Mouse (Mus musculus) lung, adult 2 months (tissue): ENCODE results near the gene D1Pas1. TPM values are rescaled to one million over a fixed set of nuclear protein-coding genes. Genes with fewer than 3 reads are reported as not detected.

ENCODE experiments used
- DNase-seq: peaks from one replicate; pipeline ENCODE4 v3.0.0; 2022
- H3K4me1 ChIP-seq: fragments of 200-500 bp; 2 replicates; pipeline ENCODE4 v1.6.1; 2011; ENCODE audit warnings: low read length; ENCODE audit not compliant: control insufficient read depth, insufficient read depth
- H3K4me3 ChIP-seq: fragments of 200-500 bp; replicated peaks from 2 replicates; pipeline ENCODE3; 2011; ENCODE audit warnings: low read depth, mild to moderate bottlenecking, control low read depth, low read length; ENCODE audit errors: extremely low read depth
- CTCF ChIP-seq: fragments of 200-500 bp; IDR thresholded peaks from 2 replicates; pipeline ENCODE4 v1.5.1; 2011; ENCODE audit warnings: mild to moderate bottlenecking, low read length, control low read depth; ENCODE audit not compliant: insufficient read depth
- POLR2A ChIP-seq: fragments of 200-500 bp; IDR thresholded peaks from 2 replicates; pipeline ENCODE4 v1.6.1; 2011; ENCODE audit warnings: low read depth, mild to moderate bottlenecking, control low read depth, low read length, borderline replicate concordance; ENCODE audit errors: extremely low read depth
- WGBS: fragments of 180-500 bp; shearing (Covaris S2); methylation state at CpG from one replicate; pipeline ENCODE4 v1.1.7; 2018; 5-methylcytosine and 5-hydroxymethylcytosine counted together
- polyA plus RNA-seq: library from polyadenylated mRNA; depleted of rRNA; stranded (reverse); fragments of >200 nt; gene quantifications from 2 replicates; pipeline ENCODE4 v1.2.3, GENCODE M21; 2012; rRNA removed

Gene D1Pas1
- not detected in 2 replicates for polyA plus RNA-seq

GRCm38 (mm10) chr1:186967201-186967812 lies at the start of gene D1Pas1:
TSS of gene D1Pas1 (plus strand) at chr1:186967416.
- Histone ChIP-seq H3K4me1 (no peaks in the 10 kb centered on the region), H3K4me3 (no peak within 1 kb of the TSS)
- TF ChIP-seq CTCF: no peak
- no peak for TF ChIP-seq POLR2A
- no peak for DNase-seq
- 83% methylated on average over 53 of the region's 53 CpGs for WGBS

- TF ChIP-seq CTCF (no peak), POLR2A (no peak)
- Histone ChIP-seq H3K4me1 (no peaks in the 10 kb centered on the region), H3K4me3 (no peak overlapping the region)
- WGBS: 63% methylated on average over 17 of the region's 17 CpGs
- no peak for DNase-seq
Measured at GRCm38 (mm10) chr1:186922489-186923370, 44.5 kb upstream of the D1Pas1 start.

- no peak overlapping the region for H3K4me3 ChIP-seq
- no peaks in the 10 kb centered on the region for H3K4me1 ChIP-seq
- DNase-seq: no peak
- WGBS: 67% methylated on average over 12 of the region's 12 CpGs
- TF ChIP-seq CTCF (no peak), POLR2A (no peak)
Measured at GRCm38 (mm10) chr1:186924027-186924426, 43.2 kb upstream of the D1Pas1 start.

GRCm38 (mm10) chr1:186925411-186925810 lies 41.8 kb upstream of the D1Pas1 start:
- Histone ChIP-seq H3K4me3 (no peak overlapping the region), H3K4me1 (no peaks in the 10 kb centered on the region)
- WGBS: 36% methylated on average over 9 of the region's 9 CpGs
- no peak for DNase-seq
- TF ChIP-seq POLR2A (no peak), CTCF (no peak)

- no peak for TF ChIP-seq CTCF
- no peak for TF ChIP-seq POLR2A
- Histone ChIP-seq H3K4me3 (no peak overlapping the region), H3K4me1 (no peaks in the 10 kb centered on the region)
- DNase-seq: no peak
- 74% methylated on average over 8 of the region's 8 CpGs for WGBS
Measured at GRCm38 (mm10) chr1:186926316-186926949, 40.8 kb upstream of the D1Pas1 start.

- no peaks in the 10 kb centered on the region for H3K4me1 ChIP-seq
- TF ChIP-seq CTCF: no peak
- H3K4me3 ChIP-seq: no peak overlapping the region
- WGBS: 75% methylated on average over 6 of the region's 6 CpGs
- no peak for DNase-seq
Measured at GRCm38 (mm10) chr1:186926950-186927316, 40.3 kb upstream of the D1Pas1 start.

- no peak for TF ChIP-seq CTCF
- no peak for TF ChIP-seq POLR2A
- no peaks in the 10 kb centered on the region for H3K4me1 ChIP-seq
- no peak overlapping the region for H3K4me3 ChIP-seq
- WGBS: 77% methylated on average over 4 of the region's 4 CpGs
- DNase-seq: no peak
Measured at GRCm38 (mm10) chr1:186927494-186927893, 39.7 kb upstream of the D1Pas1 start.

GRCm38 (mm10) chr1:186930160-186930887 lies 36.9 kb upstream of the D1Pas1 start:
- WGBS: 61% methylated on average over 13 of the region's 13 CpGs
- no peak for DNase-seq
- Histone ChIP-seq H3K4me3 (no peak overlapping the region), H3K4me1 (no peaks in the 10 kb centered on the region)
- TF ChIP-seq POLR2A: no peak
- no peak for TF ChIP-seq CTCF

GRCm38 (mm10) chr1:186930888-186931233 lies 36.4 kb upstream of the D1Pas1 start:
- WGBS: 88% methylated on average over 6 of the region's 6 CpGs
- TF ChIP-seq POLR2A: no peak
- TF ChIP-seq CTCF: no peak
- Histone ChIP-seq H3K4me1 (no peaks in the 10 kb centered on the region), H3K4me3 (no peak overlapping the region)
- DNase-seq: no peak

GRCm38 (mm10) chr1:186934205-186934604 lies 33.0 kb upstream of the D1Pas1 start:
- no peak for TF ChIP-seq CTCF
- TF ChIP-seq POLR2A: no peak
- 97% methylated on average over 1 of the region's 1 CpGs for WGBS
- H3K4me3 ChIP-seq: no peak overlapping the region
- H3K4me1 ChIP-seq: no peaks in the 10 kb centered on the region
- no peak for DNase-seq
